Mouse (Mus musculus) layer of hippocampus, adult 11-12 months (tissue): ENCODE results near the gene Nlgn3.
A peak's percentile ranks its signal among the peaks of the same experiment; 100 is the strongest.

ENCODE experiments used
- DNase-seq: peaks from one replicate; pipeline ENCODE4 v3.0.0; 2022; ENCODE audit warnings: low spot score

The Nlgn3 gene

DNA sequence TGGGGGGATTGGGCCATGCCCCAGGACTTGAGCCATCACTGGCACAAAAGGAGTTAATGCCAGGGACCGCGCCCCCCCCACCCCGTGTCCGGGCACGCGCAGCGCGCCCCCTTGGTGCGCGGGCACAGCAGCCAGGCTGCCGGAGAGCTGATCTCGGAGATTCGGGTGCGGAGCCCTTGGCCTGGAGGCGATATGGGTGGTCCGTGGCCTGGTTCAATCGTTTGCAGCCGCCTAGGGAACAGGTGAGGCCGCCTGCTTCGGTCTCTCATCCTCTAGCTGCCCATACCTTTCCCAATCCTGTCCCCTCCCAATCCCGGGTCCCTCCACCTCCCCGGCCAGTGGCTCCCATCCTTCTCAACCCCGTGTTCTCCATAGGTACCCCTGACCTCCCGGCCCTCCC is at the start of gene Nlgn3:
TSS of gene Nlgn3 (plus strand) at position 114 of the 400 bp plus-strand sequence.
- DNase-seq = peak; percentile 39

- peak; percentile 90 for DNase-seq
These were observed 44.8 kb upstream of the Nlgn3 start, which contains the start of gene Foxo4 for GRCm38 (mm10) chrX:101253952-101254729. Gene Foxo4 (plus strand): TSS chrX:101254528.

GRCm38 (mm10) chrX:101254740-101255139 is 44.2 kb upstream of the Nlgn3 start:
- no peak for DNase-seq

- no peak for DNase-seq
These were observed 42.4 kb upstream of the Nlgn3 start for GRCm38 (mm10) chrX:101256603-101257002.

DNA sequence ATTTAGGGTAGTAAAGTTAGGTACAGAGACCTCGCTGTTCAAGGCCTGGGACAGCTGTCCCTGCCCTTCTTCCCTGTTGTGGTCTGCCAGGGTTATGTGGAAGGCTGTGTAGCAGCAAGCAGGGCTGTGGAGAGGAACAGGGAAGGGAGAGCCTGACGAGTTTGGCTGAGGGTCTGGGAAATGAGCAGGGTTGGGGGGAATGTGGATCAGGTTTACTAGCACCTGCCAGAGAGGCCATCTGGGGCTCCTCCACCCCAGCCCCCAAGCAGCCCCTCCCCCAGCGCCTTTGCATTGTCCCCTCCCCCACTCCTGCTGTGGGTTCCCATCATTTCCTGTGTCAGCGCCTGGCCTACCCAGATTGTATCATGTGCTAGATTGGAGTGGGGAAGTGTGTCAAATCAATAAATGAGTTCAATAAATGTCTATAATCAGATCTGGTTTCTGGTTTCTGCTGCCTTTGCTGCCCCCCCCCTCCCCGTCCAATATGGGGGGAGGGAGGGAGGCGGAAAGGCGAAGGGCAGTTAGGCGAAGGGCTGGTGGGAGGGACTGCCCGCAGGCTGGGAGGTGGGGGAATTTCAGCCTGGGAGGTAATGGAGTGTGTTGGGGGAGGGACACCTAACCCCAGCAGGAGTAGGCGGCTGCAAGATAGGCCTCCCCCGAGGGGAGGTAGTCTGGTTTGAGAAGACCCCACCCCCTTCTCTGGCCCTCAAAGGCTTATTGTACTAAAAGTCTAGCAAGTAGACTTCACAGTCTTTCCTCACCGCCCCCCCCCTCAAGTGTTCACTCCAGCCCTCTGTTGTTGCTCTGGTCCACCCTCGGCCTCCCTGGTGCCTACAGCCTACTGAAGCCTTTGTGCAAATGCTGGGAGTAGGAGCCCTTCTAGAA is 38.3 kb upstream of the Nlgn3 start:
- no peak for DNase-seq

DNA sequence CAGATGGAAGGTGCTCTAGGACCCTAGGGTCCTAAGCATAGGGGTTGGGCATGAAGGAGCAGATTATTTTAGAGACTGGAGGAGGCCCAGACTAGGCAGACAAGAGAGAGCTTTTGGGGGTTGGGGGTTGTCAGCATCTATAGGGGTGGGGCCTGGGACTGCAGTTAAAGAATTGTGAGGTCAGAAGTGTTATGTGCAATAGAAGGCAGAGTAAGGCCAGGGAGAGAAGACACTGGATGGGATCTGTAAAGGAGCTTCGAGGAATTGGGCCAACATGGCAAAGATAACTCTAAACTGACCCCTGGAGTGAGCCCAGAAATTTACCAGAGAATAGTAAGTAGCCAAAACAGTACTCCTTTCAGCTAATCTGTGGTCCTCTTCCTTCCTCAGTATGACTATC is 35.1 kb upstream of the Nlgn3 start, which contains the start of gene Gm614:
TSS of gene Gm614 (minus strand) at position 101 of the 400 bp plus-strand sequence.
- DNase-seq = no peak

GRCm38 (mm10) chrX:101266631-101267030 is 32.3 kb upstream of the Nlgn3 start:
- DNase-seq = no peak

DNA sequence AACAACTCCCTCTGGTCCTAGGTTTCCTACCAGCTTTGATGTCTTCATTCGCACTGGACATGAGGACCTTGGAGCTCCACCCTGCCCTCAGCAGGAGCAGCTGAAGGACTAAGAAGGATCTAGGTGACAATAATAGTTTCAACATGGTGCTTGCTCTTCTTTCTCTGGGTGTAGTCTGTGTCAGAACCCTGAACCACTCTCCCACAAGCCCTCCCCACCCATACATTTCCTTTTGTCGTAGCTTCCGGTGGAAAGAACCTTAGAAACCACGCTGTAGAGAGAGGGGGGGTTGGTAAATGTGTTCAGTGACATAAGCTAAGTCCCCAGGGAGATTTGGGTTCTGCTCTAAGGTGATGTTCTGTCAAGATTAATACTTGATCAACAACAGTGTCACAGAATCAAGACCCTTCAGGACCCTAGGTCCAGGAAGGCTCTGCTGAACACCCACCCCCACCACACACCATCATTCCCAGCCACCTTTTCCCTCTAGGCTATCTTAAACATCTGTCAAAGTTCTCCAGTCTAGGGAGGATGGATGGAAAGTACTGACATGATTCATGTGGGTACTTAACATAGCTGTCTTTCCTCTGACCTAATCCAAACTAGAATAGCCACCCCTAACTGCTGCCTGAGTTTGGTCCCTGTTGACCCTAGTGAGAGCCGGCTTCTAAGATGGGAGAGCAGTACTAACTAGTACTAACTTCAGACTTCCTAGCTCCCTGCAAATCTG is 30.8 kb upstream of the Nlgn3 start, which contains the start of gene Il2rg:
TSS of gene Il2rg (minus strand) at position 231 of the 730 bp plus-strand sequence.
- DNase-seq = no peak

DNA sequence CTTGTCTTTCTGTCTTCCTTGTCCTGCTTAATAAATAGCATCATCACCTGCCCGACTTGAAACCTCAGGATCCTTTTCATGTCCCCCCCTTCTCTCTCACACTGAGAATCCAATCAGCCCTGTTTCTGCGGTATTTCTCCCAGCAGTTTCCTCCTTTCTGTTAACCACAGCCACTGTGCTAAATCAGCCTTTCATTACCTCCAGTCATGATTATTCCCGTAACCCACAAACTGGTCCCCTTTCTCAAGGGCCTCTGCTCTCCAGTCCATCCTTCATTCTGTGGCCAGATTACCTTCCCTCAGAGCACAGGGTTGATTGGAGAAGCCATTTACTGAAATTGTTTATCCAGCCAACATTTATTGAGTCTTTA is 30.2 kb upstream of the Nlgn3 start, which contains the start of gene Gm20489:
TSS of gene Gm20489 (minus strand) at position 269 of the 370 bp plus-strand sequence.
- DNase-seq = no peak

DNA sequence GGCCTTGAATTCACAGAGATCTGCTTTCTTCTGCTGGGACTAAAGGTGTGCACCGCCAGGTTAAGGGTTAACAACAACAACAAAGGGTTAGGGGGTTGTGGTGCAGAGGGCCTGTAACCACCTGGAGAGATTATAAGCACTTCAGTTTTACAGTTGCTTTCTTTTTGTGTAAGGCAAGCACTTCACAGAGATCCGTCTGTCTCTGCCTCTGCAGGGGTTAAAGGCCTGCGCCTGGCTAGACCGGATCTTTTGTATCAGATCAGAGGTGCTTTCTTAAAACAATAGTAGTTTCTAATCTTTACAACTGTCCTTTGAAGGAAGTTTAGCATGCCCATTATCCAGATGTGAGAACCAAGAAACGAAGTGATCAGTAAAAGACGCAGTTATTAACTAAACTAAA is 25.6 kb upstream of the Nlgn3 start:
- no peak for DNase-seq

DNA sequence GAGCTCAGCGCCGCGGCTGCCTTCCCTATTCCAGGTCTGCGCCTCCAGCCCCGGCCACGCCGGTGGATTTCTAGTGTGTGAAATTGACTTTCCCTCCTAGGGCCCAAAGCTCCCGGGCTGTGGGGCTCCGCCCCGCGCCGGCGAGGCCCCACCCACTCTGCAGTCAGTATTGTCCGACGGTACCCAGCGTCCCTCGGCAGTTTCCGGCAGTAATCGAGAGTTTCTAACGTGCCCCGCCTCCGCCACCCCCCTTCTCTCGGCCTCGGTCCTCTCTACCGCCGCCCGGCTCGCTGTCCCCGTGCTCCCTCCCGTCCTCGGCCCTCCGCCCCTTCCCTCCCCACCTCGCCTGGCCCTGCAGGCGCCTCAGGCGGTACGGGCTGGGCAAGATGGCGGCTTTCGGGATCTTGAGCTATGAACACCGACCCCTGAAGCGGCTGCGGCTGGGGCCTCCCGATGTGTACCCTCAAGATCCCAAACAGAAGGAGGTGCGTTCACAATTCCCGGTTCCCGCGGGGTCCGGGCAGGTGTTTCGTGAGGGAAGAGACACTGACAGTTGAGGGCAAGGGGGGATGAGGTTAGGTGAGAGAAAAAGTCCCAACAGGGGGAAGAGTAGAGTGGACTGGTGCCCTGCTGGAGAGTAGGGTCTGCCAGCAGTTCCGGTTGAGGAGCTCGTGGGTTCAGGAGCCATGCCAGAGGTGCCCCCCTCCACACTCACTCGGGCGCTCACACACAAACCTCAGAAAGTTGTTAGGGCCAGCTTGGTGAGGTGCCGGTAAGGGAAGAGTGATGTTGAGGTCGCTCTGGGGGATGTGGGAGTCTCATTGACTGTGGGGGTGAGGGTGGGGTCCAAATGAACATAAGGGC is 24.9 kb upstream of the Nlgn3 start, which contains the start of gene Med12:
TSS of gene Med12 (plus strand) at position 156 of the 864 bp plus-strand sequence.
- DNase-seq = peak; percentile 83

DNA sequence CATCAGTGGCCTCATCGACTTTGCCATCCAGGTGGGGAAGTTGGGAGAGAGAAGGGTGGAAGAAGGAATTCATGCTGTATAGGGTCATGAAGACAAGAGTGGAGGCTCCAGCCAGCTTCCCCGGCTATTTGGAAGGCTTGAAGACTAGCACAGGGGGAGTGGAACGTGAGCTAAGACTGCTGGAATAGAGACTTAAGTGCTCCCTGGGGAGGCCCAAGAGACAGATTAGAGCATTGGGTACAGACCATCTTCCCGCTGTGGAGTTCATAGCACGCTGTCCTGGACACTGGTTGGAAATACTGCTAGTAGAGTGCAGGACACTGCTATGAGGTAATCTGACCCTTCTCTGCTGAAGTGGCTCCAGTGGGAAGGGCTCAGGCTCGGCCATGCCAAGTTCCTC is 16.2 kb upstream of the Nlgn3 start:
- no peak for DNase-seq

DNA sequence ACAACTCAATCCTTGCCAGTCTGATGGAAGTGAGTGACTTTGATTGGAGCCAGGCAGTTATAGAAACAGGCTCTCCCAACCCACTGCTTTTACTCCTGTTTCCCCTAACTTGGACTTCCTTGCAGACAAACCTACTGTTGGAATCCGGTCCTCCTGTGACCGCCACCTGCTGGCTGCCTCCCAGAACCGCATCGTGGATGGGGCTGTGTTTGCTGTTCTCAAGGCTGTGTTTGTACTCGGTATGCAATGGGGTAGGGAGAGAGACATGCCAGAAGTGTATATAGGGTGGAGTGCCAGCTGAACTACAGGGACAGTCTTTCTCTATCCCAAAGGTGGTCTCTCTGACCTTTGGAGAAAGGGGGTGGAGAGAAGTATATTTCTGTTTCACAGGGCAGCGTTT is 13.4 kb upstream of the Nlgn3 start:
- peak; percentile 50 for DNase-seq

- no peak for DNase-seq
These were observed 12.9 kb upstream of the Nlgn3 start for GRCm38 (mm10) chrX:101285953-101286670.

GRCm38 (mm10) chrX:101287543-101287942 is 11.4 kb upstream of the Nlgn3 start:
- DNase-seq = no peak

DNA sequence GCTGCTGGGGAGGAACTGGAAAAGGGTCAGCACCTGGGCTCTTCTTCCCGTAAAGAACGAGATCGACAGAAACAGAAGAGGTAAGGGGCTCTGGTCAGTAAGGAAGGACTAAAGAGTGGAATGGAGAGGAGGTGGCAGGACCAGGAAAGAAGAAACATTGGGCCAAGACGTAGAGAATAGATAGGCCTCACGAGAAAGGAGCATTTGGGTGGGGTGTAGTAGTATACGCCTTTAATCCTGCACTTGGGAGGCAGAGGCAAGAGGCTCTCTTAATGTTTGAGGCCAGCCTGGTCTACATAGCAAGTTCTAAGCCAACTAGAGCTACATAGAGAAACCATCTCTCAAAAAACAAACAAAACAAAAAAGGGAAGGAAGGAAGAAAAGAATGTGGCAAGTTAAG is 10.5 kb upstream of the Nlgn3 start:
- DNase-seq = no peak

DNA sequence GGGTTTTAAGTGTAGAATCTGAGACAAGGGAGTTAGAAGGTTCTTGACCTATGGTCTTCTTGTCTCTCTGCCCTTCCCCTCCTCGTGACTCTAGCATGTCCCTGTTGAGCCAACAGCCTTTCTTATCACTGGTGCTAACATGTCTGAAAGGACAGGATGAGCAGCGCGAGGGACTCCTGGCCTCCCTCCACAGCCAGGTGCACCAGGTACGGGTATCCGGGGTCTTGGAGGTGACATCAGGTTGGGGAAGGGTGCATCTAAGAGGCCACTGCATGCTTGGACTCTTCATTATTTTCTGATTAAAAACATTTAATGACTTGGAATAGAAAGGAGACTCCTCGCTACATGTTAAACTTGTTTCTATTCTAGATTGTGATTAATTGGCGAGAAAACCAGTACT is 9.9 kb upstream of the Nlgn3 start:
- no peak for DNase-seq

GRCm38 (mm10) chrX:101290111-101290510 is 8.9 kb upstream of the Nlgn3 start:
- no peak for DNase-seq

DNA sequence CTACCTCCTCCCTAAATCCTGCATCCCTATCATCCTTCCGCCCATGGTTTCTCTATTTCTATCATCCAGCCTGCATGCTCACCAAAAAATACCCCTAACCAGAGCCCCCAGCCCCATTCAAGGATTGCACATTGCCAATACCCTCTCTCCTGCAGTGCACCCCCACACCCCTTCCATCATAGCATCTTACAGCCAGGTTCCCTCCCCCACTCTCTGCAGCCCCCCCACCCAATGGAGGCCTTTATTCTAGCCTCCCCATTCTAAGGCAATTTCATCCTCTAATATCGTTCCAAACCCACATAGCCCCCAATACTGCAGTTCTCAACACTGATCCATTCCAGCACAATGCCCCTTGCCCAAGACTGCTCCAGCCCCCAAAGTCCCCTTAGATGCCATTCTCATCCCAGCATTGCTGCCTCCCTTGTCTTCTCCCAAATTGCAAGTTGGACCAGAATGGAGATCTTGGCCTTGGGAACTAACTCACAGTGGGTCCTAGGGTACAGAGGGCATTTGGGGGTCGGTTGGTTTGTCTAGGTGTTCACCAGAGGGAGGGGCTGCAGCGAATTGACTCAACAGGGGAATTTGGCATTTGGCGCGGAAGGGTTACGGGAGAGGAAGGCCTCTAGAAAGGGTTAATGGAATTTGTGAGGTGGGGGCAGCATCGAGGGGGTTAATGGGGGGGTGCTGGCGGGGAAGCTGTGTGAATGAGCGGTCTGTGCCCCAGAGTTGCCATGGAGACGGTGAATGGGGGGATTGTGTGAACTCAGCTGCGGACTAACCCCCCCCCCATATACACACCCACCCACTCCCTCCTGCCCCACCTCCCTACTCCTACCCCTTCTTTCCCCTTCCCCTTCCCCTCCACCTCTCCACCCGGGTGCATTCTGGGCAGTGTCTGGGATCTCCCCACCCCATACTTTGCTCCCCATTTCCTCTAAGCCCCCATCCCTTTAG is 782 bp downstream of the Nlgn3 start:
- no peak for DNase-seq
